Mouse (Mus musculus) T-helper 1 cell (primary cell): Measurements from ENCODE around the gene Cubn.

Experiments used
- in situ Hi-C: fragments of 300-600 bp; cut with MboI, MseI; formaldehyde crosslinking; loops from one replicate; pipeline ENCODE4 v1.15.1; 2025; ENCODE audit warnings: high pct_unique_total_duplicates

Gene Cubn

GRCm38 (mm10) chr2:13371072-13371796 lies 120.4 kb downstream of the Cubn start:
- in situ Hi-C loops: no loop called here

GRCm38 (mm10) chr2:13370556-13370955 lies 121.1 kb downstream of the Cubn start:
- in situ Hi-C loops: no loop called here

GRCm38 (mm10) chr2:13368517-13368916 lies 123.1 kb downstream of the Cubn start:
- in situ Hi-C loops: no loop called here

- in situ Hi-C loops: no loop called here
Observed at GRCm38 (mm10) chr2:13357885-13358552, 133.6 kb downstream of the Cubn start.

GRCm38 (mm10) chr2:13352775-13353174 lies 138.8 kb downstream of the Cubn start:
- in situ Hi-C loops: no loop called here

- in situ Hi-C loops: no loop called here
Observed at GRCm38 (mm10) chr2:13352112-13352728, 139.4 kb downstream of the Cubn start.

GRCm38 (mm10) chr2:13342325-13342926 lies 149.2 kb downstream of the Cubn start:
- in situ Hi-C loops: no loop called here

GRCm38 (mm10) chr2:13335446-13335845 lies 156.2 kb downstream of the Cubn start:
- in situ Hi-C loops: no loop called here

- in situ Hi-C loops: no loop called here
Observed at GRCm38 (mm10) chr2:13329754-13330417, 161.7 kb downstream of the Cubn start.

- in situ Hi-C loops: loop anchor here (25.0 kb wide), 1 partner anchor 1384 kb away; no protein-coding TSS in a partner anchor
Observed at GRCm38 (mm10) chr2:13303376-13303775, 188.2 kb downstream of the Cubn start.

GRCm38 (mm10) chr2:13299031-13299430 lies 192.6 kb downstream of the Cubn start:
- in situ Hi-C loops: no loop called here

GRCm38 (mm10) chr2:13297733-13298132 lies 193.9 kb downstream of the Cubn start:
- in situ Hi-C loops: no loop called here

GRCm38 (mm10) chr2:13290661-13291060 lies 201.0 kb downstream of the Cubn start:
- in situ Hi-C loops: loop anchor here (5.0 kb wide), 1 partner anchor 297 kb away; no protein-coding TSS in a partner anchor

- in situ Hi-C loops: loop anchor here (5.0 kb wide), 1 partner anchor 297 kb away; no protein-coding TSS in a partner anchor
Observed at GRCm38 (mm10) chr2:13290070-13290469, 201.5 kb downstream of the Cubn start.

GRCm38 (mm10) chr2:13278114-13278862 lies 213.3 kb downstream of the Cubn start:
- in situ Hi-C loops: loop anchor here (10.0 kb wide), 1 partner anchor 1573 kb away; the partner anchor contains the start of gene Il15ra

- in situ Hi-C loops: loop anchor here (10.0 kb wide), 1 partner anchor 1571 kb away; the partner anchor contains the start of gene Il15ra
Observed at GRCm38 (mm10) chr2:13275874-13276273, 215.7 kb downstream of the Cubn start.

GRCm38 (mm10) chr2:13271165-13271957 lies 220.3 kb downstream of the Cubn start, which contains the start of gene Rsu1:
Rsu1 (minus strand) TSS chr2:13271415.
- in situ Hi-C loops: loop anchor here (5.0 to 10.0 kb wide), 2 partner anchors 521 to 1567 kb away; partner anchors contain the start of genes Il15ra and St8sia6

- in situ Hi-C loops: loop anchor here (5.0 to 10.0 kb wide), 2 partner anchors 522 to 1566 kb away; partner anchors contain the start of genes Il15ra and St8sia6
Observed at GRCm38 (mm10) chr2:13270736-13271135, 220.9 kb downstream of the Cubn start.

- in situ Hi-C loops: loop anchor here (10.0 kb wide), 1 partner anchor 844 kb away; no protein-coding TSS in a partner anchor
Observed at GRCm38 (mm10) chr2:13268681-13269293, 222.8 kb downstream of the Cubn start.
